Mouse (Mus musculus): Measurements from ENCODE around the gene Upb1. TPM values are rescaled to one million over a fixed set of nuclear protein-coding genes. Genes with fewer than 3 reads are reported as not detected.

Gene Upb1
- polyA plus RNA-seq, 1 experiment from 2014 or later, result 1.0 TPM

DNA sequence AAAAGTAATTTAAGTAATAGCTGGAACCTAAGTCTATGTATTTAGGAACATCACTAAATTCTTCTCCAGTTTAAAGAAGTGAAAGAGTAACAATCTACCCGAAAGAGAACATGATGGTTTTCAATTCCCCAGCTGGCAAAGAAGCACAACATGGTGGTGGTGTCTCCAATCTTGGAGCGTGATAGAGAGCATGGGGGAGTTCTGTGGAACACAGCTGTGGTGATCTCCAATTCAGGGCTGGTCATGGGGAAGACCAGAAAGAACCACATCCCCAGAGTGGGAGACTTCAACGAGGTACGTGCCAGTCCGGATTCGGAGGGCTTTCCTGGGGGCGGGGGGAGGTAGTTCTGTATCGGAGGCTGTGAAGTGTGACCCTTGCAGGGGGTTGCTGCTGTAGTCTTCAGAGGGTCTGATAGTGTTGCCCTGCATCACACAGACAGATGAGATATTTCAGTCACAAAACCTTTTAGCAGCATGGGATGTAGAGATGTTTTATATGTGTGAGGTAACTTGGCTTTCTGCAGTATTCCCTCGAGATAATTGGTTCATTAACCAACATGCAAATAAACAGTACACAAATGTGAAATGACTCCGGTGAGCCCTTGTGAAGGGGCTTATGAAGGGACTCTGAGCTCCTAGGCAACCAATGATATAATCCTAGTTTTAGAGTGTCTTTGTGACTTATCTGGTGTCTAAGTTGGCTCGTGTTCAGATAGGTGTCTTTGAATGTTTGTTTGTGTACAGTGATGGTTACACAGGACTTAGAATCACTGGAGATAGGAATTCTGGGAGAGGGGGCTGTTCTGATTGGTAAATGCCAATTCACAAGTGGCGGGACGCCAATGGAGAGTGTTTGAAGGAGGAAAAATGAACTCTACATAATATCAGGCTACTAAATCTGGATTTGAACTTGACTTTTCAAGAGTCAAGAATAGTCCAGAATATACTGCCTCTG is 27.4 kb downstream of the Upb1 start:
- no peaks in the 10 kb centered on the region for H3K27me3 ChIP-seq
- WGBS, result 86% methylated on average over 13 of the region's 13 CpGs
- H3K9ac ChIP-seq, result no peak overlapping the region
- no peak overlapping the region for H3K4me2 ChIP-seq
- no peak for ATAC-seq (ENCODE audit: insufficient number of reproducible peaks, insufficient read depth, low FRiP score, low TSS enrichment, low read depth)
- no peaks in the 10 kb centered on the region for H3K4me1 ChIP-seq
- no peak overlapping the region for H3K27ac ChIP-seq
- no peak overlapping the region for H3K4me3 ChIP-seq
- no peaks in the 10 kb centered on the region for H3K36me3 ChIP-seq
- H3K9me3 ChIP-seq, result no peaks in the 10 kb centered on the region

- 80% methylated on average over 6 of the region's 6 CpGs for WGBS
- no peak overlapping the region for H3K4me2 ChIP-seq
- H3K4me3 ChIP-seq, result no peak overlapping the region
Observed at GRCm38 (mm10) chr10:75429004-75429380, 28.1 kb downstream of the Upb1 start.

GRCm38 (mm10) chr10:75429522-75430146 is 28.7 kb downstream of the Upb1 start:
- ATAC-seq (ENCODE audit: insufficient number of reproducible peaks, insufficient read depth, low FRiP score, low TSS enrichment, low read depth), result no peak
- Histone ChIP-seq H3K4me2 (no peak overlapping the region), H3K4me3 (no peak overlapping the region), H3K27ac (no peak overlapping the region), H3K27me3 (no peaks in the 10 kb centered on the region), H3K9me3 (no peaks in the 10 kb centered on the region), H3K4me1 (no peaks in the 10 kb centered on the region), H3K36me3 (no peaks in the 10 kb centered on the region), H3K9ac (no peak overlapping the region)
- 88% methylated on average over 7 of the region's 7 CpGs for WGBS

More at GRCm38 (mm10) chr10:75429004-75429380, 28.1 kb downstream of the Upb1 start:
- Histone ChIP-seq H3K27me3 (no peaks in the 10 kb centered on the region), H3K36me3 (no peaks in the 10 kb centered on the region), H3K9me3 (no peaks in the 10 kb centered on the region), H3K27ac (no peak overlapping the region), H3K4me1 (no peaks in the 10 kb centered on the region), H3K9ac (no peak overlapping the region)
- ATAC-seq (ENCODE audit: insufficient number of reproducible peaks, insufficient read depth, low FRiP score, low TSS enrichment, low read depth), result no peak

DNA sequence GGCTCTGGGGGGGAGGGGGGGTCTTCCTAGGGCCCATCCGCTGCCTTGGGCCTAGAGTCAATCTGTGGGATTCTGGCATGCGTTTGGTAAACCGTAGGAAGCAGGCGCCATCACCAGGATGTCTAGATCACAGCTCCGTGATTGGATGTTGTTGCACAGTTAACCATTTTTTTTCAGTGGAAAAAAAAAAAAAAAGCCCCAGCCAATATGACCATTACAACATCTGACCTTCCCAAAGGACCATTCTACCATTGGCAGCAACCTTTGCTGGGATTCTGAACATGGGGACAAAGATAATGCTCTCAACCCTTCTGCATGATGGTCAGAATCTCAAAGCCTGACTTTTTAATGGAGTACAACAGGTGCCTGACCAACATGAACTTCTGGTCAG is 29.2 kb downstream of the Upb1 start:
- H3K36me3 ChIP-seq, result no peaks in the 10 kb centered on the region
- H3K27me3 ChIP-seq, result no peaks in the 10 kb centered on the region
- no peak overlapping the region for H3K4me2 ChIP-seq
- 90% methylated on average over 5 of the region's 5 CpGs for WGBS
- no peak for ATAC-seq (ENCODE audit: insufficient number of reproducible peaks, insufficient read depth, low FRiP score, low TSS enrichment, low read depth)
- no peak overlapping the region for H3K27ac ChIP-seq
- no peak overlapping the region for H3K4me3 ChIP-seq
- no peaks in the 10 kb centered on the region for H3K9me3 ChIP-seq
- no peaks in the 10 kb centered on the region for H3K4me1 ChIP-seq
- H3K9ac ChIP-seq, result no peak overlapping the region

- H3K27ac ChIP-seq, result no peak overlapping the region
- no peaks in the 10 kb centered on the region for H3K27me3 ChIP-seq
- no peak overlapping the region for H3K4me2 ChIP-seq
- H3K9me3 ChIP-seq, result no peaks in the 10 kb centered on the region
- WGBS, result 92% methylated on average over 6 of the region's 6 CpGs
- H3K4me3 ChIP-seq, result no peak overlapping the region
- no peak overlapping the region for H3K9ac ChIP-seq
- H3K4me1 ChIP-seq, result no peaks in the 10 kb centered on the region
- no peak for ATAC-seq (ENCODE audit: insufficient number of reproducible peaks, insufficient read depth, low FRiP score, low TSS enrichment, low read depth)
- H3K36me3 ChIP-seq, result no peaks in the 10 kb centered on the region
Observed at GRCm38 (mm10) chr10:75430633-75431032, 29.7 kb downstream of the Upb1 start.

- Histone ChIP-seq H3K9me3 (no peaks in the 10 kb centered on the region), H3K27ac (no peak overlapping the region), H3K27me3 (no peaks in the 10 kb centered on the region), H3K4me3 (no peak overlapping the region), H3K36me3 (no peaks in the 10 kb centered on the region), H3K4me1 (no peaks in the 10 kb centered on the region), H3K9ac (no peak overlapping the region), H3K4me2 (no peak overlapping the region)
- no peak for ATAC-seq (ENCODE audit: insufficient number of reproducible peaks, insufficient read depth, low FRiP score, low TSS enrichment, low read depth)
- 19% methylated on average over 3 of the region's 3 CpGs for WGBS
Observed at GRCm38 (mm10) chr10:75436604-75437217, 35.8 kb downstream of the Upb1 start.

DNA sequence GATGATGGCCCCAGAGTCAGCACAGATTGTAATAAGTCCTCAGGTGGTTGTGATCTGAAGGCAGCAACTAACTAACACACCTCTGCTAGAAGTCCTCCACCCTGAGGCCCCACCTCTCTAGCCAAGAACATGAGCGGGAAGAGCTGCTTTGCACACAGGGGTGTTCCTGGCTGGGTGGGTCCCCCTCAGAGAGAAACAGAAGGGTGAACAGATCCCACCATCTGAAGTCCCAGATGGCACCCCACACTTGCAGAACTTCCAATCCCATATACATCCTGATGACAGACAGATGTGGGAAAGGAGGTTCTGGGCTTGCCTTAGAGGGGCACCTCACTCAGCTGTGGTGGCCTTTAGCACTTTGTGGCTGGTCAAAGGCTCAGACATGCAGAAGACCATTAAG is 36.4 kb downstream of the Upb1 start:
- H3K36me3 ChIP-seq, result no peaks in the 10 kb centered on the region
- H3K4me2 ChIP-seq, result no peak overlapping the region
- no peak overlapping the region for H3K4me3 ChIP-seq
- H3K4me1 ChIP-seq, result no peaks in the 10 kb centered on the region
- ATAC-seq (ENCODE audit: insufficient number of reproducible peaks, insufficient read depth, low FRiP score, low TSS enrichment, low read depth), result no peak
- H3K9me3 ChIP-seq, result no peaks in the 10 kb centered on the region
- WGBS, result 90% methylated on average over 1 of the region's 1 CpGs
- no peak overlapping the region for H3K27ac ChIP-seq
- H3K27me3 ChIP-seq, result no peaks in the 10 kb centered on the region
- H3K9ac ChIP-seq, result no peak overlapping the region

DNA sequence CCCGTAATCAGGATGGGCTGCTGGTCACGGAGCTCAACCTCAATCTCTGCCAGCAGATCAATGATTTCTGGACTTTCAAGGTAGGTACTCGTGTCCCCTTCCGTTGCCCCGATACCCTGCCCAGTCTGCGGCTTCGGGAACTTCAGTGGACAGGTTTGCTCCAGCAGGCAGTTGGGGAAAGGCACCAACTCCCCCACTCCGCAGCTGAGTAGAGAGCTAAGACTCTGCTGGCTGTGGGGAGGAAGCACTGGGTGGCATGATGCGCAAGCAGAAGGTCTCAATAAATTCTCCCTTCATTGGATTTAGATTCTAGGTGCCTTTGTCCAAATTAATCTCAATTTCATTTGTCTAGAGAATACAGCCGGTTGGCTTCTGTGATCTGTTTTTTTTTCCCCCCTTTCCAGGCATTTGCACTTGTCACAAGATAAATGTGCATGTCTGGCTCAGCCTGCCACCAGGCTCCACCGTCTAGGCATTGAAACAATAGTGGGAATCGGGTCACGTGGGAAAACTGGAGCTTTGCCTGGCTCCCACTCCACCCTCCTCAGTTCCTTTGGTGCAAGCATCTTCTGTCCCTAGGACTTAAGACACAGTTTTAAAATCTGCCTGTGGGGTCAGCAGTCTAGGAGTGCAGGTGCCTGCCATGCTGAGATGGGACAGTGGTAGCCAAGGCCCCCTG is 37.4 kb downstream of the Upb1 start:
- WGBS, result 73% methylated on average over 13 of the region's 13 CpGs
- no peak overlapping the region for H3K4me3 ChIP-seq
- no peak overlapping the region for H3K9ac ChIP-seq
- H3K27me3 ChIP-seq, result no peaks in the 10 kb centered on the region
- ATAC-seq (ENCODE audit: insufficient number of reproducible peaks, insufficient read depth, low FRiP score, low TSS enrichment, low read depth), result no peak
- no peaks in the 10 kb centered on the region for H3K9me3 ChIP-seq
- no peak overlapping the region for H3K4me2 ChIP-seq
- H3K27ac ChIP-seq, result no peak overlapping the region
- no peaks in the 10 kb centered on the region for H3K4me1 ChIP-seq
- no peaks in the 10 kb centered on the region for H3K36me3 ChIP-seq

DNA sequence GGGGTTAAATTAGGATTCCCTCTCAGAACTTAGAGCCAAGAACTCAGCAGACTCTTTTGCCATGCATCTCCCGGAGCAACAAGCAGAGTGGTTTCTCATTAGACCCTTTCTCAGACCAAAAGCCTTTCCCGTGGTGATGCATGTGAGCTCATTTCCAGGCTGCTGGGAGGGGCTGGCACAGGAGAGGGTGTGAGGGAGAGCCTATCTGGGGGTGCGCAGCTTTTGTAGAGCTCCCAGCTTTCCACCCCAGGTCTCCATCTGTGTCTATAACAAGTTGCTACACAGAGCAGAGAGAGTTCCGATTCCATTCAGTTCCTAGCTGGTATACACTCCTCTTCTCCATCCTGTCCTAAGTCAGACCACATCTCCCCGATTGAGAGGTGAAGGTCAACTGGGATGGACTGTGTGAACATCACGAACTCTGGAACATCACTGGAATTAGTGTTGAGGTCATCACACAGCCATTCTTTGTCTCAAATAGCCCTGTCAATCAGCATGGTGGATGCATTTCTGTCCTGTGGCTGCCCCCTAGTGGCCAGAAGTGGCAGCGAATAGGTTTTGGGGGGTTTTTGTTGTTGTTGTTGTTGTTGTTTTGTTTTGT is 38.4 kb downstream of the Upb1 start:
- Histone ChIP-seq H3K4me3 (no peak overlapping the region), H3K9me3 (no peaks in the 10 kb centered on the region), H3K4me1 (peaks cover 4% of the 10 kb centered on the region), H3K9ac (no peak overlapping the region), H3K4me2 (no peak overlapping the region), H3K27me3 (no peaks in the 10 kb centered on the region), H3K27ac (no peak overlapping the region), H3K36me3 (no peaks in the 10 kb centered on the region)
- 47% methylated on average over 7 of the region's 7 CpGs for WGBS
- ATAC-seq (ENCODE audit: insufficient number of reproducible peaks, insufficient read depth, low FRiP score, low TSS enrichment, low read depth), result no peak

- Histone ChIP-seq H3K27ac (no peak overlapping the region), H3K27me3 (no peaks in the 10 kb centered on the region), H3K9me3 (no peaks in the 10 kb centered on the region), H3K4me1 (peaks cover 13% of the 10 kb centered on the region), H3K4me3 (no peak overlapping the region), H3K9ac (no peak overlapping the region), H3K36me3 (no peaks in the 10 kb centered on the region), H3K4me2 (no peak overlapping the region)
- WGBS, result 90% methylated on average over 3 of the region's 3 CpGs
- no peak for ATAC-seq (ENCODE audit: insufficient number of reproducible peaks, insufficient read depth, low FRiP score, low TSS enrichment, low read depth)
Observed at GRCm38 (mm10) chr10:75440756-75441155, 39.8 kb downstream of the Upb1 start.

- no peak for ATAC-seq (ENCODE audit: insufficient number of reproducible peaks, insufficient read depth, low FRiP score, low TSS enrichment, low read depth)
- Histone ChIP-seq H3K9me3 (no peaks in the 10 kb centered on the region), H3K27ac (no peak overlapping the region), H3K4me1 (peaks cover 13% of the 10 kb centered on the region), H3K4me2 (no peak overlapping the region), H3K9ac (no peak overlapping the region), H3K36me3 (no peaks in the 10 kb centered on the region), H3K4me3 (no peak overlapping the region), H3K27me3 (no peaks in the 10 kb centered on the region)
- 83% methylated on average over 4 of the region's 4 CpGs for WGBS
Observed at GRCm38 (mm10) chr10:75441800-75442199, 40.9 kb downstream of the Upb1 start.
